Mouse (Mus musculus) hindbrain, embryonic 14.5 days (tissue): ENCODE measurements around the gene Akap13. TPM values are rescaled to one million over a fixed set of nuclear protein-coding genes. Genes with fewer than 3 reads are reported as not detected.

Experiments
- ATAC-seq: fragments of 200-750 bp; cut with Nextera tagmentation; 2 replicates; pipeline ENCODE4 v1.8.0; 2017; ENCODE audit warnings: moderate number of reproducible peaks, mild to moderate bottlenecking, moderate TSS enrichment, moderate library complexity; ENCODE audit not compliant: low FRiP score
- DNase-seq: peaks from one replicate; pipeline ENCODE4 v3.0.0-alpha.2; 2015; ENCODE audit warnings: low spot score
- H3K27ac ChIP-seq: fragments of 300-500 bp; sonication (generic); 2 replicates; pipeline ENCODE4 v1.5.1; 2014; ENCODE audit warnings: mild to moderate bottlenecking, moderate library complexity
- H3K27me3 ChIP-seq: fragments of 300-500 bp; sonication (generic); 2 replicates; pipeline ENCODE4 v1.6.1; 2014; ENCODE audit warnings: mild to moderate bottlenecking, low read length, mixed read lengths; ENCODE audit not compliant: control insufficient read depth, insufficient read depth
- H3K36me3 ChIP-seq: fragments of 300-500 bp; sonication (generic); replicated peaks from 2 replicates; pipeline ENCODE4 v1.6.1; 2014; ENCODE audit not compliant: control insufficient read depth, insufficient read depth
- H3K4me1 ChIP-seq: fragments of 300-500 bp; sonication (generic); replicated peaks from 2 replicates; pipeline ENCODE4 v1.6.1; 2014; ENCODE audit warnings: antibody characterized with exemption, low read length, mixed read lengths; ENCODE audit not compliant: control insufficient read depth, insufficient read depth
- H3K4me2 ChIP-seq: fragments of 300-500 bp; sonication (generic); replicated peaks from 2 replicates; pipeline ENCODE4 v1.6.1; 2014; ENCODE audit warnings: mild to moderate bottlenecking, moderate library complexity
- H3K4me3 ChIP-seq: fragments of 300-500 bp; sonication (generic); replicated peaks from 2 replicates; pipeline ENCODE4 v1.5.1; 2014; ENCODE audit warnings: mild to moderate bottlenecking, low read length
- H3K9ac ChIP-seq: fragments of 300-500 bp; sonication (generic); 2 replicates; pipeline ENCODE4 v1.6.1; 2014
- H3K9me3 ChIP-seq: fragments of 300-500 bp; sonication (generic); 2 replicates; pipeline ENCODE4 v1.6.1; 2016; ENCODE audit warnings: low read length; ENCODE audit not compliant: control insufficient read depth
- WGBS: fragments of 180-500 bp; shearing (Covaris S2); extraction: QIAGEN DNeasy Blood & Tissue Kit; methylation state at CpG from one replicate; pipeline ENCODE4 v1.1.7; 2014; 5-methylcytosine and 5-hydroxymethylcytosine counted together
- polyA plus RNA-seq: library from polyadenylated mRNA; unstranded; fragments of >200 nt; fragmentation: Nextera tagmentation; extraction: Ambion mirVana; gene quantifications from 2 replicates; pipeline ENCODE4 v1.2.1, GENCODE M21; 2014

Akap13 gene
- polyA plus RNA-seq, 1 experiment from 2014 or later: 19.8 TPM

DNA sequence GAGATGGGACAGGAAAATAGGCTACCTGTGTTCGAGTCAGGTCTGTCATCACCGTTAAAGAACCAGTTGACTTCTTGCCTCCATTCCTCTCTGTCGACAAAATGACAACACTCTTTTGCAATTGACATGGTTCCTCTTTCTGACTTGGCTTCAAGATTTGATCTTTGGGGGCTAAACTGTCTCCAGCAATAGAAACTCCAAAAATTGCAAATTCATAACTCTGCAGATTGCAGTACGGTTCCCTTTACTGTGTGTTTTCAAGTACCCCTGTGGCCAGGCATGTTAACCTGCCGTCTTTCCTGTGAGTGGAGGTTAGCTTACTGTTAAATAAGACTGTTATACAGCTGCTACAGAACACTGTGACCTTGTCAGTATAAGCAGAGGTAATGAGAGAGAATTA is 244.5 kb downstream of the Akap13 start:
- Histone ChIP-seq H3K4me3 (no peak overlapping the region), H3K27me3 (no peaks in the 10 kb centered on the region), H3K27ac (no peak overlapping the region), H3K4me1 (no peaks in the 10 kb centered on the region), H3K9me3 (no peaks in the 10 kb centered on the region), H3K36me3 (peaks cover 5% of the 10 kb centered on the region; the same call in 1 of the 2 replicates), H3K4me2 (no peak overlapping the region), H3K9ac (no peak overlapping the region)
- DNase-seq: no peak
- 95% methylated on average over 5 of the region's 5 CpGs for WGBS
- ATAC-seq: no peak

DNA sequence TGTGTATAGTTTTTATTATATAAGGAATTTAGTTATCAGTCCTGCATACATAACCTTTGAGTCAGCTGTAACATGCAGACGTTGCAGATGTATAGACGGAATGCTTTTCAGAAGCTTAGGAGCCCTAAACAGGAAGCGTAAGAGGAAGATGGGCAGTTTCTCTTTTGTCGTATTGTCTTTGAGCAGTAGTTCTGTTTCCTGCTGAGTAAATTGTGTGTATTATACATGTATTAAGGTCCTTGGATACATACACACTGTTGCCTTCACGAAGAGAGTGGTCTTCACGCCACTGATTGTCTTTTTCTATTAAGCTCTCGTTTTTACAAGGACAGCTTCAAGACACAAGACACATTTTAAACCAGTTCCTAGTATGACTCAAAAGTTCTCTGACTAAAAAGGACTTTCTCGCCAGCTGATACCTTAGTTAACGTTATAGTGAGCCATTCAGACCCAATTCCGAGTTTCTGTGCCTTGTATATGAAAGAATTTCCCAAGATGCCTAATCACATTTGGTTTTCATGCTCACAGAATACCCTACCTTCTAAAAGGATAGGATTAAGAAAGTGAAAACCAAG is 245.5 kb downstream of the Akap13 start:
- 94% methylated on average over 10 of the region's 10 CpGs for WGBS
- H3K9me3 ChIP-seq: no peaks in the 10 kb centered on the region
- no peak overlapping the region for H3K27ac ChIP-seq
- peaks cover 5% of the 10 kb centered on the region; the same call in 1 of the 2 replicates for H3K36me3 ChIP-seq
- ATAC-seq (no peak), DNase-seq (no peak)
- no peak overlapping the region for H3K4me2 ChIP-seq
- no peak overlapping the region for H3K4me3 ChIP-seq
- H3K27me3 ChIP-seq: no peaks in the 10 kb centered on the region
- H3K4me1 ChIP-seq: no peaks in the 10 kb centered on the region
- H3K9ac ChIP-seq: no peak overlapping the region

- Histone ChIP-seq H3K4me1 (no peaks in the 10 kb centered on the region), H3K9ac (no peak overlapping the region), H3K27ac (no peak overlapping the region), H3K9me3 (no peaks in the 10 kb centered on the region), H3K36me3 (peaks cover 5% of the 10 kb centered on the region; the same call in 1 of the 2 replicates), H3K4me2 (no peak overlapping the region), H3K27me3 (no peaks in the 10 kb centered on the region), H3K4me3 (no peak overlapping the region)
- DNase-seq: no peak
- 86% methylated on average over 7 of the region's 7 CpGs for WGBS
- ATAC-seq: no peak
Observed at GRCm38 (mm10) chr7:75701761-75702160, 246.4 kb downstream of the Akap13 start.

DNA sequence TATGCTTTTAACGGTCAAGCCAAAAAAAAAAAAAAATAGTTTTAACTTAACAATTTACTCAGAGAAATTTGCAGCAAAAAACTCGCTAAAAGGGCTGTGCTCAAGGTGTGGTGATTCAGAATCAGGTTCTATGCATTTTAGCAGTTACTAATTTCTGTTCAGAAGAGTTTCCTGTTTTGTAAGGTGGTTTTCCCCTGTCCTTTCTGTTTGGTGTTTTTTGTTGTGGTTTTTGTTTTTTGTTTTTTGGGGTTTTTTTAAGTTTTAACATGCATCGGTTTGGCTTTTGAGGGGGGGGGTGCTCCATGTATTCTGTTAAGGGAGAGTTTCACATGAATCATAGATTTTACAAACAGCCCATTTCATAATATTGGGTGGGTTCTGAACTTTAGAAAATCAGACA is 247.0 kb downstream of the Akap13 start:
- H3K27me3 ChIP-seq: no peaks in the 10 kb centered on the region
- peaks cover 2% of the 10 kb centered on the region for H3K36me3 ChIP-seq
- H3K9me3 ChIP-seq: no peaks in the 10 kb centered on the region
- 92% methylated on average over 3 of the region's 3 CpGs for WGBS
- H3K4me2 ChIP-seq: no peak overlapping the region
- no peaks in the 10 kb centered on the region for H3K4me1 ChIP-seq
- DNase-seq: no peak
- ATAC-seq: no peak
- H3K27ac ChIP-seq: no peak overlapping the region
- no peak overlapping the region for H3K4me3 ChIP-seq
- H3K9ac ChIP-seq: no peak overlapping the region

GRCm38 (mm10) chr7:75702966-75703645 is 247.8 kb downstream of the Akap13 start:
- ATAC-seq (no peak), DNase-seq (no peak)
- H3K9me3 ChIP-seq: no peaks in the 10 kb centered on the region
- no peak overlapping the region for H3K27ac ChIP-seq
- no peaks in the 10 kb centered on the region; the same call in 1 of the 2 replicates for H3K36me3 ChIP-seq
- H3K4me2 ChIP-seq: no peak overlapping the region
- H3K9ac ChIP-seq: no peak overlapping the region
- no peaks in the 10 kb centered on the region for H3K4me1 ChIP-seq
- H3K27me3 ChIP-seq: no peaks in the 10 kb centered on the region
- 90% methylated on average over 3 of the region's 3 CpGs for WGBS
- no peak overlapping the region for H3K4me3 ChIP-seq

DNA sequence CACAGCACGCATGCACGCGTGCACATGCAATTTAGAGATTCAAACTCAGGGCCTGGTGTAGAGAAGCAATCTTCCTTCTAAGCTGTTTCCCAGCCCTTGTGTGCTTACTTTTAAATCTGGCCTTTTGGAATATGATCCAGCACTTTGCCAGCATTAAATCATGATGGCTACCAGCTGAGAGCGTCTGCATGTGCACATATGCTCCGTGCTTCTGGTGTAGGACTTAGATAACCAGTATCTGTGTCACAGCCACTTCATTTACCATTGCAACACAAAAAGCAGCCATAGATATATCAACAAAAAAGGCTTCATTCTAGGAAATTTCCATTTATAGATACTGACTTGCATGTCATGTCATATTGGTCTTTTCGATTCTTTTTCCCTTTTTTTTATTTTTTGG is 249.5 kb downstream of the Akap13 start:
- Histone ChIP-seq H3K4me1 (no peaks in the 10 kb centered on the region), H3K9me3 (no peaks in the 10 kb centered on the region), H3K36me3 (no peaks in the 10 kb centered on the region; the same call in 1 of the 2 replicates), H3K9ac (no peak overlapping the region), H3K4me2 (no peak overlapping the region), H3K27ac (no peak overlapping the region), H3K27me3 (no peaks in the 10 kb centered on the region), H3K4me3 (no peak overlapping the region)
- WGBS: 94% methylated on average over 6 of the region's 6 CpGs
- DNase-seq (no peak), ATAC-seq (no peak)

GRCm38 (mm10) chr7:75709936-75710335 is 254.6 kb downstream of the Akap13 start:
- no peak for ATAC-seq
- no peak for DNase-seq
- WGBS: 91% methylated on average over 4 of the region's 4 CpGs

GRCm38 (mm10) chr7:75710920-75711319 is 255.6 kb downstream of the Akap13 start:
- DNase-seq: no peak
- H3K27ac ChIP-seq: no peak overlapping the region
- H3K4me3 ChIP-seq: no peak overlapping the region
- no peaks in the 10 kb centered on the region; the same call in 1 of the 2 replicates for H3K36me3 ChIP-seq
- no peaks in the 10 kb centered on the region for H3K27me3 ChIP-seq
- ATAC-seq: no peak
- H3K9ac ChIP-seq: no peak overlapping the region
- H3K4me1 ChIP-seq: no peaks in the 10 kb centered on the region
- no peak overlapping the region for H3K4me2 ChIP-seq
- no peaks in the 10 kb centered on the region for H3K9me3 ChIP-seq
- WGBS: 97% methylated on average over 6 of the region's 6 CpGs

More at GRCm38 (mm10) chr7:75709936-75710335, 254.6 kb downstream of the Akap13 start:
- no peak overlapping the region for H3K27ac ChIP-seq
- H3K27me3 ChIP-seq: no peaks in the 10 kb centered on the region
- no peak overlapping the region for H3K4me2 ChIP-seq
- no peaks in the 10 kb centered on the region for H3K9me3 ChIP-seq
- H3K36me3 ChIP-seq: no peaks in the 10 kb centered on the region; the same call in 1 of the 2 replicates
- H3K4me3 ChIP-seq: no peak overlapping the region
- H3K4me1 ChIP-seq: no peaks in the 10 kb centered on the region
- no peak overlapping the region for H3K9ac ChIP-seq

- Histone ChIP-seq H3K9me3 (no peaks in the 10 kb centered on the region), H3K27me3 (no peaks in the 10 kb centered on the region), H3K36me3 (no peaks in the 10 kb centered on the region; the same call in 1 of the 2 replicates), H3K4me1 (no peaks in the 10 kb centered on the region), H3K4me3 (no peak overlapping the region), H3K27ac (no peak overlapping the region), H3K9ac (no peak overlapping the region), H3K4me2 (no peak overlapping the region)
- DNase-seq (no peak), ATAC-seq (no peak)
- WGBS: 70% methylated on average over 2 of the region's 2 CpGs
Observed at GRCm38 (mm10) chr7:75711436-75711835, 256.1 kb downstream of the Akap13 start.
